Mouse (Mus musculus) layer of hippocampus, postnatal 14 days (tissue): ENCODE results near the gene Sfn. TPM values are rescaled to one million over a fixed set of nuclear protein-coding genes. Genes with fewer than 3 reads are reported as not detected.

Source experiments
- DNase-seq, 2 experiments: peaks; one replicate each; pipeline ENCODE4 v3.0.0; 2021 to 2022; ENCODE audit warnings: low spot score in 2 of 2, mixed read lengths in 1 of 2
- total RNA-seq, 2 experiments: library from RNA; stranded (reverse); gene quantifications; 2 replicates each; pipeline ENCODE4 v1.2.3; 2021

The Sfn gene
- total RNA-seq, 2 experiments from 2014 or later = 1.2 to 1.5 TPM

DNA sequence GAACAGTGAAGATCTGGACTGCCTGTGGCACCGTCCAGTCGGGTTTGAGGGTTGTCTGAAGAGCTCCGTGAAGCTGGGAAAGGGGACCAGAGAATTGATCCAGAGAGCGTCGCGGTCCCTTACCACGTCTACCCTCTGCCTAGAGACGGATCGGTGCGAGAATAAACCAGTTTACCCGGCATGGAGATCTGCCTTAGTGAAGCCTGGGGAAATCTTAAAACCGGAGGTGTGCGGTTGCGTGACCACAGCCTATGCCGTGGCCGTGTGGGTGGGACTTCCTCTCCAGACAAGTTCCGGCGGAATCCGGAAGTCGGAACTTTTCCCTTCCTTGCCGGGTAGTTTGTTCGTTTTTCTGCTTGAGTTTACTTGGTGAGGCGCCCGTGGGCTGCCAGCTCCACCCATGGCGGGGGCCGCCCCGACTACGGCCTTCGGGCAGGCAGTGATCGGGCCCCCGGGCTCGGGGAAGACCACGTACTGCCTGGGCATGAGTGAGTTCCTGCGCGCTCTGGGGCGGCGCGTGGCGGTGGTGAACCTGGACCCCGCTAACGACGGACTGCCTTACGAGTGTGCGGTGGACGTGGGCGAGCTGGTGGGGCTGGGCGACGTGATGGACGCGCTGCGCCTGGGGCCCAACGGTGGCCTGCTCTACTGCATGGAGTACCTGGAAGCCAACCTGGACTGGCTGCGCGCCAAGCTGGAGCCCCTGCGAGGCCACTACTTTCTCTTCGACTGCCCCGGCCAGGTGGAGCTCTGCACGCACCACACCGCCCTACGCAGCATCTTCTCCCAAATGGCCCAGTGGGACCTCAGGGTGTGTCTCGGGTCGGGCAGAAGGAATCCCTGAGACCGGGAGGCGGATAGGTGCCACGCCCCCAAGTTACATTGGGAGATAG, 17.7 kb downstream of the Sfn start, which contains the start of gene Gpn2:
Gpn2 (plus strand) TSS at position 304 of the 893 bp plus-strand sequence.
- DNase-seq = peak; percentile 71 to 86

DNA sequence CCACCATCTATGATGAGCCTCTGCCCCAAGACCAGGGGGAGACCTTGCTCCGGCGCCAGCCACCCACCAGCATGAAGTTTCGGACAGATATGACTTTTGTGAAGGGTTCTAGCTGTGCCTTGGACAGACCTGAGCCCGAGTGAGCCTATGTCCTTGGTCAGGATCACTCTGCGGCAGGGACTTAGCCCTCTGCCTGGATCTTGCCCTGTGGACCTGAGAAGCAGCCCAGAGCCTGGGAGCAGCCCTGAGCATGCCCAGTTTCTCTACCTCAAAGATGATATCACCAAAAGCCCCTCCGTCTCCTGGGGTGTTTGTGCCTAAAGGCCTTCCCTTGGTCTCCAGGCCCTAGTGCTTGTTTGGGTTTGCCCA, 18.3 kb downstream of the Sfn start:
- no peak for DNase-seq

DNA sequence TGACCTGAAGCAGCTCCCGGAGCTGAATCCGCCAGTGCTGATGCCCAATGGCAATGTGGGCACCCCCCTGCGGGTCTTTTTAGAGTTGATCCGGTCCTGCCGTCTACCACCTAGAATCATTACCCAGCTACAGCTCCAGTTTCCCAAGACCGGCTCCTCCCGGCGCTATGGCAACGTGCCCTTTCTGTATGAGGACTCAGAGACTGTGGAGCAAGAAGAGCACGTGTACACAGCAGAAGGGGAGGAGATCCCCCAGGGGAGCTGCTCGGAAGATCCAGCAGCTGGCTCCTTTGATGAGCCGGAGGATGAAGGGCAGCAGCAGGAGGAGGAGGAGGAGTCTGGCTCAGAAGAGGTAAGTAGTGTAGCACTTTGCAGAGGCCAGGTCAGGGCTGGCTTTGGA, 24.0 kb downstream of the Sfn start:
- no peak for DNase-seq

DNA sequence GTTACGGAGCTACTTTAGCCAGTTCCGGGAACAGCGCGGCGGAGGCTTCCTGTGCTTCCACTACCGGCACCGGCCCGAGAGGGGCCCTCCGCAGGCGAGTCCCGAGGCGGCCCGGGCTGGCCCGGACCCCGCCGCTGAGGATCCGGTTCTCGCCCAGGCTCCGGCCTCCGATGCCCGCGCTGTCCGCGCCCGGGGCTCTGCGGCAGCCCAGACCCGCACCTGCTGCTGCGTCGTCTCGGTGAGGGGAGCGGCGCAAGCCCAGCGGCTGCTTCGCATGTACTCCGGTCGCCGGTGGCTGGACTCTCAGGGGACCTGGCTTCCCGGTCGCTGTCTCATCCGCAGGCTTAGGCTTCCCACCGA, 27.1 kb downstream of the Sfn start:
- no peak for DNase-seq

DNA sequence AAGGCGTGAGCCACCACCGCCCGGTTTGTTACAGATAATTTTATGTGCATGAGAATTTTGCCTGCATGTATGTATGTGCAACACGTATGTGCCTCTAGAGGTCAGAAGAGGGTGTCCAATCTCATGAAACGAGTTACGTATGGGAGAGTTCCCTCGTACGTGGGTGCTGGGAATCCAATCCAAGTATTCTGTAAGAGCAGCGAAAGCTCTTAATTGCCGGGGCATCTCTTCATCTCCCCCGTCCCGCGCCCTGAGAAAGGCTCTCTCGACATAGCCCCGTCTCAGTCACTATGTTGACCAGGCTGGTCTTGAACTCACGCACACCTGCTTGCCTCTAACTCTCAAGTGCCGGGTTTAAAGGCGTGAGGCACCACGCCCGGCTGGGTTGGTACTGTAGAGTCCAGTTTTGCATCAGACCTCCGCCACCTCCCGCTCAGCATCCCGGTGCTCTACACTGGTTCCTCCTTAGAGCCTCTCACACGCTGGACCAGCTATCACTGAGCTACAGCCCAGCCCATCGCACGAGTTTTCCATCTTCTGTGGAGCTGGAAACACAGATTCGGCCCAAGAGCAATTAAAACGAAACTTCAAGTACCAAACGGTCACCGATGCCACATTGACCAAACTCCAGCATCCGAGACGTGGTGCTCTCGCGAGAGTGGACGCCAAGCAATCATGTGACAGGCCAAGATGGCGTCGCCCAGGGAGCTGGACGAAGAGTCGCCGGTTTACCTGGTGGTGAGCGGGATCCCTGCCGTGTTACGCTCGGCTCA, 27.7 kb downstream of the Sfn start, which contains the start of gene Gpatch3:
Gpatch3 (plus strand) TSS at position 676 of the 773 bp plus-strand sequence.
- peak; percentile 89 to 94 for DNase-seq

DNA sequence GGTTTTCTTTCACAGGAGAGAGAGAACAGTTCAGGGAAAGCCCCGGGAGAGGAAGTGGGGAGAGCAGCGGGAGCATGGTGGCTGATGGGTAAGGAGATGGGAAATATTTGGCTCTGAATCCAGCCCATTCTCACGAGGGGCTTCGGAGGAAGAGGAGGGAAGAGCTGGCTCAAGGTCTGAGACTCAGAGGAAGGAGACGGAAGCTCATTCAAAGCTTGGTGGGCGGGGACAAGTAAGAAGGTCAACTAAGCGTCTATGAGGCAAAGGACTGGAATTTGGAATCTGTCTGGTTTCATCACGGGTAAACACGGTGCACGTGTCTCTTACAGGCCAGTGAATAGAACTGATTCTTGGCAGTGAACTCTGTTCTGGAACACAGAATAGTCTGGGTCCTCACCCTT, 31.9 kb downstream of the Sfn start:
- DNase-seq = no peak

DNA sequence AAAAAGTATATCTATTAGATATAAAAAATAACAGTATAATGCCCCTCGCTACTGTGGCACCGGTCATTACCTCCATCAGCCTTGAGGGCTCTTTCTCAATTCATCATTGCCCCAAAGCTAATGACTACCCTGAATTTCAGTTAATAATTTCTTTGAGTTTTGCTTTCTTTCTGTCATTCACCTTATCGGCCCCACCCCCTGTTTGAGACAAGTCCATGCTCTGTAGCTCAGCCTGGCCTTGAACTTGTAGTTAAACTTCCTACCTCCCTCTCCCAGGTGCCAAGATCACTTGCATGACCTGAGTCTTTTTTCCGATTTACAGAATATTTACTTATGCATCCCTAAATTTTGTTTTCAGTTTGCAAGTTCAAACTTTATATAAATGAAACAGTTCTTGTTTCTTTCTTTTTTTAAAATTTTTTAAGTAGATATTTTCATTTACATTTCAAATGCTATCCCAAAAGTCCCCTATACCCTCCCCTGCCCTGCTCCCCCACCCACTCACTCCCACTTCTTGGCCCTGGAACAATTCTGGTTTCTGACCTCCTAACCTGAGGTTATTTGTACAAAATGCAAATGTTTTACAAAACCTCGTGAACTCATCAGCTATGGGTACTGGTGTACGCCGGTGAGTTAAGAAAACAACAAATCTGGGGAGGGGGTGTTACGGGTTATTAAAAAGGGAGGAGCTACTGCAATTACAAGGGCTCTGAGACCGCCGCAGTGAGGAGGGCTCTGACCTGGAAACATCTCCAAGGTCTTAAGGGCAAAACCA, 32.5 kb downstream of the Sfn start:
- no peak for DNase-seq

DNA sequence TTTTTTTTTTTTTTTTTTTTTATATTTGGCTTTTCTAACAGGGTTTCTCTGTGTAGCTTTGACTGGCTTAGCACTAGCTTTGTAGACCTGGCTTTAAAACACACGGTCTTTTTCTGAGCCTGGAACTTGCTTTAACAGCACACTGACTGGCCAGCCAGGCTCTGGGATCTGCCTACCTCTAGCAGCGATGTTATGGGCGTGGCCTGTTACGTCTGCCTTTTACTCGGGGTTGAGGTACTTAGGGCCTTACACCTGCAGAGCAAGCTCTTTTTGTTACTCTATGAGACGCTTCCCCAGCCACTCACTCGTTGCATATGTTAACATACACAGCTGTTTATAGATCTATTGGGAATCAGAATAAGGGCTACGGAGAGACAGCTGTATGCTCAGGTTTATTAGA, 34.7 kb downstream of the Sfn start:
- DNase-seq = no peak

DNA sequence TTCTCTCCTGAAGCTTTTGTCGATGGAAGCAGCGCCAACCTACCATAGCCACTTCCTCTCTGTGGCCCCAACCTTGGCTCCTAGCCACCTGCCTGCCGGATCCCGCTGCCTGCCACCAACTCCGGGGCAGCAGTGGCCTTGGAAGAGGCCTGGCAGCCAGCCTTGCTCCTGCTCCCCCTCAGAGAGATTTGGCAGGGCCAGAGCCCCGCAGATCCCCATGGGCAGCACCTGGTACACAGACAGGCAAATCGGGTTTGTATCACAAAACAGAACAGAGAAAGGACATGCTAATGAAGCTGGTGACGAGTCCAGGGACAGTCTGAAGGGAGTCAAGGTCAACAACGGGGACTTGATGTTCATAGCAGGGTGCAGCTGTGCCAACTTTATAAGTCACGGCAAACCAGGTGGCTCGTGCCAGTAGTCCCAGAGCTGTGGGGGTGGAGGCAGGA, 38.8 kb downstream of the Sfn start:
- DNase-seq = peak in 1 of 2 experiments; percentile 16

DNA sequence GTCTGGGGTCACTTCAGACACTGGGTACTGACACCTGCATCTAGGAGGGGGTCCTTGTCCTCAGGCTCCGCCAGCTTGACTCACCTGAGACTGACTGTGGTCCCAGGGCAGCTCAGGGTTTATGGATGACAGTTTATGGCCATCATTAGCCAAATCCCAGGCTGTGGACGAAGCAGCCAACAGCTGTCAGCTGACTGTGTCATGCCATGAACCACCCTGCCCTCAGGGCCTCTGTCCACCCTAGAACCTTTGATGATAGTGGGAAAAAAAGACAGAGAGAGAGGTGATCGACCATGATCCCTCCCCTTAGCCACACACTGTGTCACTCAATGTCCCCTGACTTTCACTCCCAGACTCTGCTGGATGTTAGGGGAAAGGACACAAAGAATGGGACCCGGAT, 40.3 kb downstream of the Sfn start:
- no peak for DNase-seq

DNA sequence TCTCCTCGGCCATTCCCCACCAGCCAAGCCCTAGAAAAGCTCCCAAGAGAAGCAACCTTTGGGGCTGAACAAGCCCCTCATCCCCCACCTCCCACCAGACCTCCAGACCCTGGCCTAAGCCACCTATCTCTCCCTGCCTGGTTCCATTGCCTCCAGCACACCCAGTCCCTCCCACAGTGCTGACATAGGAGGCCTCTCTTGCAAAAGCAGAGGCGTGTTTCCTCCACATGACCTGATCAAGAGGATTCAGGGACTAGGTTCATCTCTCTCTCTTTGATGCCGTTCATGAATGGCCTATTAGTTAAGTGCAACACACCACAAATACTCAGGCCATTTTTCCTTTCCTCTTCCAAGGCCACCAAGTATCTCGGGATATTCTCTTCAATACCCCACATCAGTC, 42.1 kb downstream of the Sfn start:
- no peak for DNase-seq

DNA sequence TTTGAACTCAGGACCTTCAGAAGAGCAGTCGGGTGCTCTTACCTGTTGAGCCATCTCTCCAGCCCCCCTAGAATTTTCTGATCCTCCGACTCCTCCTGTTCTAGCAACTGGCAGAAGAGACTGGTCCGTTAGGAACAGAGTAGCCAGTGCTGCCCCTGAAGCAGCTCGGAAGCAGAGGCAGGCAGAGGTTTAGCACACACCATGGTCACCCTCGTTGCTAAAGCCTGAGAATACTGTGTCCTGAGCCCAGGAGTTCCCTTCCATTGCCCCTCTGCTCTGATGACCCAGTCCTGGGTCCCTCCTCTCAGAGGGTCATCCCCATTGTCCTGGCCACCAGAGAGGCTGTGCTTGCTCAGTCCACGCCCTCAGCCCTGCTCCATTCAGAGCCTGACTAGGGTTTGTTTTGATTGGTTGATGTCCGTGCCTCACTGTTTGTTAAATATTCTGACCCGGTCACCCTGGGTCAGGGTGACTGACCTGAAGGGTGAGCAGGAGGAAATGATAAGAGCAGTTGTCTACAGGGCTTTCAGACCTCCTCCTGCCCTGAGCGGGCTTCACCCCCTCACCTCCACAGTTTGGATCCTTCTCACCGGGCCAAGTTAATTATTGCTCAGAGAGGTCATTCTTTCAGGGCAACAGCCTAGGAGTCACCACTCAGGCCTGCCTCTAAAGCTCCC, 44.8 kb downstream of the Sfn start:
- DNase-seq = no peak

DNA sequence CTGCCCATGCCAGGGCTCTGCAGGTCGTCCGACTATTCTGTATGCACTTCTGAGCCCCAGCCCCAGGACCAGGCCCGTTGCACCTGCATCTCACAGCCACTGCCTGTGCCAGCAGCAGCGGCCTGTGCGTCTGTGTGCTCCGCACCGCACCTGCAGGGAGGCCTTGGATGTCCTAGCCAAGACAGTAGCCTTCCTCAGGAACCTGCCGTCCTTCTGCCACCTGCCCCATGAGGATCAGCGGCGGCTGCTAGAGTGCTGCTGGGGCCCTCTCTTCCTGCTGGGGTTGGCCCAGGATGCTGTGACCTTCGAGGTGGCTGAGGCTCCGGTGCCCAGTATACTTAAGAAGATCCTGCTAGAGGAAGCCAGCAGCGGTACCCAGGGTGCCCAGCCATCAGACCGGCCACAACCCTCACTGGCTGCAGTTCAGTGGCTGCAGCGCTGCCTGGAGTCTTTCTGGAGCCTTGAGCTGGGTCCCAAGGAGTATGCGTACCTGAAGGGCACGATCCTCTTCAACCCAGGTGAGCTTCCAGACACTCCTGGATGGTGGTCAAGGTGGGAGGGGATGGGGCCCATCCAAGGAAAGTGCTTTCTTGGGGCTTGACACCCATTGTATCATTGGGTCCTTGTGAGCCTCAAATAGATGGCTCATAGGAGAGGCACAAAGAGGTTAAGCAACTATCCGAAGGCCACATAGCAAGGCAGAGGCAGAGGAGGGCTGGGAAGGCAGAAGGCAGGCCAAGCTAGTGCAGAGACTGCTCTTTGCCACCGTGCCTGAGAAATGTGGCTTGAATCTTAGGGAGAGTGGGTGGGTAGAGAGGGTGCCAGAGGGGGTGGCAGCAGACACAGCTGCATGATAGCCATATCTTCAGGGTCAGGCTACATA, 48.3 kb downstream of the Sfn start:
- DNase-seq = no peak

DNA sequence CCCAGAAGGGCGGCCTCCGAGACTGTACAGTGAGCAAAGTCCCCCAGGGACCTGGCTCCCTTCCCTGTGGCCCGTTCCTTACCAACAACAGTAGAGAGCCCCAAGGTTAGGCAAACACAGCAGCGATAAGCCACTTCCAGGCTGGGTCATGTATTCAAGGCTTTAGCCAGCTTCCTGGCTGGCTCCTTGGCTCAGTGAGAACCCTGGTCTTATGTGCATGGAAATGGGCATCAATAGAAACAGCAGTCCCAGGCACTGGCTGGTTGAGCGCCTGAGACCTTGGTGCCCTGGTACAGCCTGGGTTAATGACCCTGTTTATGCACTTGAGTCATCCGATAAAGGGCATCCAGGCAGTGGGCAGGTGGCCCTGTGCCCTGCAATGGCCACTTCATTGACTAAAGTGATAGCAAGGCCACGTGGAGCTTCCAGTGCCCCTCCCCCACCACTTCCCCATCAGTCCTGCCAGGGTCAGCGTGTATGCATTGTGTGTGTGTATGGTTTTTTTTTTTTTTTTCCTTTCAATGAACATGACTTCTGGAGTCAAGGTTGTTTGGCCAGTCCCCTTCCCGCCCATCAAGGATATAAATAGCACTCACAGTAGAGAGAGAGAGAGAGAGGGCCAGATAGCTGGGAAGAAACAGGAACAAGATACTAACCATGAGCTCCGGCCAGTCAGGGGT, 49.1 kb downstream of the Sfn start, which contains the start of gene Nr0b2:
Nr0b2 (plus strand) TSS at position 609 of the 680 bp plus-strand sequence.
- no peak for DNase-seq

DNA sequence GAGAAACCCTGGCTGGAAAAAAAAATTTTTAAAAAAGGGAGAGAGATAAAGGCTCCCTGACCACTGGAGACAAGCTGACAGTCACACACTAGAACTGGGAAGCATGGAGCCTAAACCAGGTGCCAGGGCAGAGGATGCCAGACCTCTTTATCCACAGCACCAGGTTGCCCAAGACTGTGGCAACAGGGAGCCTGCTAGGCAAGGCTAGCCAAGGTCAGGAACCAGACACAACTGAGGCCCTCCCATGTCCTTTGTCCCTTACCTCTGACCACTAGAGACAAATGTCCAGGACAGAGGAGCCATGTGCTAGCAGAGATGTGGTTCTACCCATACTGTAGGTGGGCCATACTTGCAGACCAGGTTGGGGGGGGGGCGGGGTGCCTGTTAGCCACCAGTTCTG, 49.9 kb downstream of the Sfn start:
- DNase-seq = no peak
